Mouse (Mus musculus) heart, postnatal 25 days (tissue): ENCODE results near the gene Syngap1. TPM values are rescaled to one million over a fixed set of nuclear protein-coding genes. Genes with fewer than 3 reads are reported as not detected.
"Not testable (repeated sequence)": the region's sequence is repeated elsewhere in the genome, so short reads cannot be mapped to it uniquely, and the experiment has no call there.

Experiments
- DNase-seq: peaks from one replicate; pipeline ENCODE4 v3.0.0; 2022; ENCODE audit warnings: low spot score
- intact Hi-C: fragments of 180-260 bp; cut with DNase I; formaldehyde crosslinking; loops from one replicate; pipeline ENCODE4 v1.15.1; 2025
- total RNA-seq, 2 experiments: library from RNA; stranded (reverse); gene quantifications; 2 replicates each; pipeline ENCODE4 v1.2.3; 2021

Gene Syngap1
- total RNA-seq, 2 experiments from 2014 or later: 5.3 to 5.5 TPM

DNA sequence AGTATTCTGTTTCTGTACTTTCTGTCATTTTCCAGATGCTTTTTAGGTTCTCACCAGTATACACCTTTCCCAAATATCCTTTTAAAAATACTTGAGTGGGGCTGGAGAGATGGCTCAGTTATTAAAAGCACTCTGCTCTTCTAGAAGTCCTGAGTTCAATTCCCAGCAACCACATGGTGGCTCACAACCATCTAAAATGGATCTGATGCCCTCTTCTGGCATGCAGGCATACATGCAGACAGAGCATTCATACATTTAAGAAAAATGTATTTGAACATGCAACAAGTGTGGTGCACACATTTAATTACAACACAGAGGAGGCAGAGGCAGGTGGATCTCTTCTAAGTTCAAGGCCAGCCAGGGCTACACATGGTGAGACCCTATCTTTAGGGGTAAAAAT, 34.4 kb downstream of the Syngap1 start:
- no peak for DNase-seq
- intact Hi-C loops: loop anchor here (10.0 kb wide), 1 partner anchor 61 kb away; the partner anchor contains the start of gene Kifc5b

DNA sequence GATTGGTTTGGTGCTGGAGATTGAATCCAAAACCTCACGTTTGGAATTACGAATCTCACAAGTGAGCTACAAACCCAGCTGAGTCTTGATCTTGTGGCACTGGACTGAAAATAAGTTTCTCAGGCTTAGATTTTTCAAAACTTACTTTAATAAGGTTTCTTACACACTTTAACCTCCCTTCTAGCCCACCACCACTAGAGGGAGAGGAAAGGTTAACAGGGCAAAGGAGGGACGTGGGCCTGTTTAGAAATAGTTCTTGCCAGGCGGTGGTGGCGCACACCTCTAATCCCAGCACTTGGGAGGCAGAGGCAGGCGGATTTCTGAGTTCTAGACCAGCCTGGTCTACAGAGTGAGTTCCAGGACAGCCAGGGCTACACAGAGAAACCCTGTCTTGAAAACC, 36.3 kb downstream of the Syngap1 start:
- DNase-seq: not testable (repeated sequence)

DNA sequence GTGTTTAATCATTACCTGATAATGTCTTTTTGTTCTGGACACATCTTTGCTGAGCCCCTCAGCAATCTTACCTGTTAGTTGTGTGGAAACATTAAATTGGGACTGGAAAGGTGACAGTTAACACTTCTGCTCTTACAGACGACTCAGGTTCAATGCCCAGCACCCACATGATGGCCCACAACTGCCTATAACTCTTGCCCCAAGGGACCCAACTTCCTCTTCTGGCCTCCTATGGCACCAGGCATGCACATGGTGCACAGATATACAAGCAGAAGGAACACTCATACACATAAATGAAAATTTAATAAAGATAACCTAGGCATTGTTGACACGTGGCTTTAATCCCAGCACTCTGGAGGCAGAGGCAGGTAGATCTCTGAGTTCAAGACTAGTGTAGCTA, 38.4 kb downstream of the Syngap1 start:
- intact Hi-C loops: loop anchor here (10.0 kb wide), 1 partner anchor 65 kb away; the partner anchor contains the start of gene Kifc5b
- DNase-seq: no peak

More for the DNA sequence above, 36.3 kb downstream of the Syngap1 start:
- intact Hi-C loops: loop anchor here (10.0 kb wide), 1 partner anchor 63 kb away; the partner anchor contains the start of gene Kifc5b

DNA sequence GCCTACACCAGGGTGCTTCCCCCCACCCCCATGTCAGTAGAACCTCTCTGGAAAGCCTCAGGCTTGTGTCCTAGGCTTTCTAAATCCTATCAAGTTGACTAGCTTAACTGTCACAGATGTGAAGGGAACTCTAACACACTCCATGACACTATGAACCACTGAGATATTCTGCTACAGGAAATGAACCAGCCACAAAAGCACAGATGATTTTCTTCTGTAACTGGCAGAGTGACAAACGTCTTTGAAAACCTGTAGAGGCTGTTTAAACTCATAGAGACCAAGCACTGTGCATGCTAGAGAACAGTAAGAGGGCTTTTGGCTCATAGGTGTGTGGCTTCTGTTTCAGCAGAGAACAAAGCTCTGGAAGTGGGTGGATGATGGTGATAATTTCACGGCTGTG, 40.0 kb downstream of the Syngap1 start:
- DNase-seq: no peak
- intact Hi-C loops: no loop called here

DNA sequence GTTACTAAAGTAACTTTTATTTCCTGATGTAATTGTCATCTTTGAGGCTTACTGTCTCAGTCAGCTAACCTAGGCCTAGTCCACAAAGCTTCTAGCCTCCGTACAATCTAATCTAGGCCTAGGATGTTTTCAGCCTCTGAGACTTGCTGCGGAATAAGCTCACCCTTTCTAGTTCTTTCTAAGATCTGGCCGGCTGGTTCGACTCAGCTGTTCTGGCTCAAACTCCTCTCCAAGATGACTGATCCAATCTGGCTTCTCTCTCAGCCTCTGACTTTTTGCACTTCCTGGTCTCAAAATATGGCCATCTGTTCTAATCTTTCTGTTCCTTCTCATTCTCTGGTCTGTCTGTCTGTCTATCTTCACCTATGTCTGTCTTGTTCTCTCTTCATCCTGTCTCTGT, 42.3 kb downstream of the Syngap1 start:
- DNase-seq: no peak
- intact Hi-C loops: no loop called here

DNA sequence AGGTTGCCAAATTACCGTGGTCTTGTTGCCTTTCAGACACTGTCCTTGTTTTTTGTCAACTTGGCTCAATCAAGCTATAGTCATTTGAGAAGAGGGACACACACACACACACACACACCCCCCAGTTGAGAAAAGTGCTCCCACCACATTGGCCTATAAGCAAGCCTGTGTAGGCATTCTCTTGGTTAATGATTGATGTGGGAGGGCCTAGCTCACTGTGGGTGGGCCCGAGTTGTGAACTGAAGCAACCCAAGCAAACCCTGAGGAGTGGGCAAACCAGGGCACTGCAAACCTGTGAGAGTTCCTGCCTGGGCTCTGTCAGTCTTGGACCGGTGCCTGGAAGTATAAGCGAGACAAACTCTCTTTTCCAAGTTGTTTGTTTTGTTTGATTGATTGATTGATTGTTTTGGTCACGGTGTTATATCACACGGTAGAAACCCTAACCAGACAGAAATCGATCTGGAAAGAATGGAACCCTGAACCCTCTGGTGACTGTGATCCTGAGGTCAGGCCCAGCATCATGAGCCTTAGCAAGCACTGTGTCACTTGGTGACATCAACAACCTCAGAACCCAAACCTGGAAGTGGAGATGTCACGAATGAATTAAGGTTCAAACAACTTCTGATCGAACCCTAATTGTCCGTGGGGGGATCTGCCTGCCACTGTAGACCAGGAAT, 44.6 kb downstream of the Syngap1 start:
- intact Hi-C loops: no loop called here
- DNase-seq: no peak

DNA sequence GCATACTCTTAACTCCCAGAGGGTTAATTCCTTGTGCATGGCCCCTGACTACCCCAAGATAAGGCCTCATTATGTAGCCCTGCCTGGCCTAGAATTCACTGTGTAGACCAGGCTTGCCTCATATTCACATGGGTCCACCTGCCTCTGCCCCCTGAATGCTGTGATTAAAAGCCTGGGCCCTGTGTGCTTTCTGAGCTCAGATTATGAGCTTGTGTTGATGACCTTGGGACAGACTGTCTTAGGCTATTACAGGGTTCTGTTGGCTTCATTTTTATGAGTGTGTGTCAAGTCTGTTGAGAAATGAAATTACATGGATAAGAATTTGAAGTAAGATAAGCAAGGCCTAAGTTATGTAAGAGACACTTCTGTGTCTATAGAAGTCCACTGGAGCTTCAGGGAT, 49.5 kb downstream of the Syngap1 start:
- intact Hi-C loops: no loop called here
- DNase-seq: no peak

DNA sequence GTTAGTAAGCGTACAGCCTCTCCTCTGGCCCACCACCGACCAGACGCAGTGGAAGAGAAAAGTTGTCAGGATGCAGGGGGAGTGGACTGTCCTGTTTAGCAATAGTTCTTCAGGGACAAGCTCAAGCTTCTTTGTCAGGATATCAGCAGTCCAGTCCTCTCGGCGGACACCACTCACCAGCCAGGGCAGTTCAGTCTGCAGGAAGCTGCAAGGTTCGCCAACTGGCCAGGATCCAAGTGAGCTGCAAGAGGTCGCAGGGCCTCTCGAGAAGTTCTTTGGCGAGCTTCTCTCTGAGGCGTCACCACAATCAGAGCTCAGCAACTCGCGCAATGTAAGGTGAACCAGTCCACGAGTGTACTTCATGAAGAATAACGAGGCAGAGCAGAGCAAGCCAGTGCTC, 53.4 kb downstream of the Syngap1 start:
- intact Hi-C loops: no loop called here
- peak; percentile 53 for DNase-seq

DNA sequence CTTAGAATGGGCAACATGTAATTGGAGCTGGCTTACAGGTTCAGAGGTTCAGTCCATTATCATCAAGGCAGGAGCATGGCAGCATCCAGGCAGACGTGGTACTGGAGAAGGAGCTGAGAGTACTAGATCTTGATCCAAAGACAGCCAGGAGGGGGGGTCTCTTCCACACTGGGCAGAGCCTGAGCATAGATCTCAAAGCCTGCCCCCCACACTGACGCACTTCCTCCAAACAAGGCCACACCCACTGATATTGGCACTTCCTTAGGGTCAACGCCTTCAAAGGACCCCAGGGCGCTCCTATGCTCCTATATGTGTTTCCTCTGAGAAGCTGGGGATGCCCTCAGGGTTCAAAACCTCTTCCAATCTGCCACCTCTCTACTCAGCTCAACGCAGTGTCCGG, 54.0 kb downstream of the Syngap1 start:
- no peak for DNase-seq
- intact Hi-C loops: no loop called here

DNA sequence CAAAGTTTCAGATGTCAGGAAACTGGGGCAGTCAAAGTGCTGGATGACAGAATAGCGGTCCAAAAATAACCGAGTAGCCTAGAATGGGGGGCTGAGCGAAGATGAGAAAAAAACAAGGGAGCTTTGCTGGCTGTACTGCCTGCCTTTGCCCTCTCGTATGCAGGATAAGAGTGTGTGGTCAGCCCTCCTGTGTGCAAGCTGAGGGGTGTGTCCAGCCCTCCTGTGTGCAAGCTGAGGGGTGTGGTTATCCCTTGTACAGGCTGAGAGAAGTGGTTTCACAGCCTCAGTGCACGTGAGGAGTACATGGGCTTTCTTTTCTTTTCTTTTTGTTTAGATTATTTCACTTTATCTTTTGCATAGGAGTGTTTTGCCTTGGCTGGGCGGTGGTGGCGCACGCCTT, 54.5 kb downstream of the Syngap1 start:
- no peak for DNase-seq
- intact Hi-C loops: no loop called here

DNA sequence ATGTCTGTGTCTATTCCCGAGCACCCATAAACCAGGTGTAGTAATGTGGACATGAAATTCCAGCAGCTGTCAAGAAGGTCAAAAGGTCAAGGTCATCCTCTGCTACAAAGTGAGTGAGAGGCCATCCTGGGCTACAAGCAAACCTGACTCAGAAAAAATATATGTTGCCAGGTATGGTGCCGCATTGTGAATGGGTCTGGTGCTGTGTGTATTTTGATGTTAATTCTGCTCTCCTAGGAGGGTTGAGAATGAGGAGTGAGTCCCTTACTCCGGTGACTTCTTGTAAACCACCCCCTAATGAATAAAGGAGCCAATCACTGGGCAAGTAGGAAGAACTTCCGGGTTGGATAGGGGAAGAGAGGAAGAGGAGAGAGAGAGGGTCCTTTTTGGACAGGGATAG, 56.6 kb downstream of the Syngap1 start:
- DNase-seq: no peak
- intact Hi-C loops: no loop called here

DNA sequence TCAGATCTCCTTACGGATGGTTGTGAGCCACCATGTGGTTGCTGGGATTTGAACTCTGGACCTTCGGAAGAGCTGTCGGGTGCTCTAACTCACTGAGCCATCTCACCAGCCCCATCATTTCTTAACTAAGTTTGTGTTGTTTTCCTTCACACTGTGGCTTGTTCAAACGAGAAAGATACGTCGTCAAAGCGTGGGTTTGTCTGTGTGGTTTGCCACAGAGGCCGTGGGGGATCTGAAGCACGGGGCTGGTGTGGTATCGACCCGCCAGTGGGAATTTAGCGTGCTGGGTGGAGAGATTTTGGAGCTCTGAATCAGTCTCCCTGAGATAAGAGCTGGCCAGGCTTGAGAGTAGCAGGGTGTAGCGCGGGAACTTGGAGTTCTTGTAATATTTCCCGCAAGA, 57.2 kb downstream of the Syngap1 start:
- DNase-seq: no peak
- intact Hi-C loops: no loop called here

DNA sequence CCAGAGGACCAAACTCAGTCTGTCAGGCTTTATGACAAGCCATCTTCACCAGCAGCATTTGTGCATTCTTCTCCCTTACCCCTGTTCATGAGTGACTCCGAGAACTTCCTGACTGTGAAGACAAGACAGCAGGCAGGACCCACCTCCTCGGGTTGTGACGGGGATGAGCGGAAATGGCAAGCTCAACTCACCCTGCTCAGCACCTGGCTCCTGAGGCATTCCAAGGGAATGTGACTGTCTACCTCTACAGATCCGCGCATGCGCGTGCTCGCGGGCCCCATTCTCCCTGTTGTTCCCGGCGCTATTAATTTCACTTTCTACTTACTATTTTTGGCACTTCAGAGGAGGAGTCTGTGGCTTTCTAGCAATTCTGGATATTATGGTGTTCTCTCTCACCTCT, 58.9 kb downstream of the Syngap1 start:
- intact Hi-C loops: no loop called here
- DNase-seq: no peak

DNA sequence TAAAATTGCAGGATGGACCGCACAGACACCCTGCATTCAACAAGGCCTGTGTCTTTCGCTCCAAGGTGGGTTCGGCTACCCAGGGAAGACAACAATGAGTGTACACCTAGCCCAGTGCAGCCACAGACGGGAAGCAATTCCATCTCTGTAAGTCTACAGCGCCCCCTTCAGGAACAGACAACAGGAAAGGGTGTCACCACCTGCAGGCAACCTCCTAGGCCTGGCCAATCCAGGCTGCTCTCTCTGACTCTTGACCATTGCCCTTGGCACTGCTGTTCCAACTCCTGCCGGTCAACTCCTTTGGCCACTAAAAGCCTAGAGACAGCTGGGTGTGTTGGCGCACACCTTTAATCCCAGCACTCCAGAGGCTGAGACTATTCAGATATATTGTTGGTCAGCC, 60.1 kb downstream of the Syngap1 start:
- intact Hi-C loops: no loop called here
- DNase-seq: no peak

DNA sequence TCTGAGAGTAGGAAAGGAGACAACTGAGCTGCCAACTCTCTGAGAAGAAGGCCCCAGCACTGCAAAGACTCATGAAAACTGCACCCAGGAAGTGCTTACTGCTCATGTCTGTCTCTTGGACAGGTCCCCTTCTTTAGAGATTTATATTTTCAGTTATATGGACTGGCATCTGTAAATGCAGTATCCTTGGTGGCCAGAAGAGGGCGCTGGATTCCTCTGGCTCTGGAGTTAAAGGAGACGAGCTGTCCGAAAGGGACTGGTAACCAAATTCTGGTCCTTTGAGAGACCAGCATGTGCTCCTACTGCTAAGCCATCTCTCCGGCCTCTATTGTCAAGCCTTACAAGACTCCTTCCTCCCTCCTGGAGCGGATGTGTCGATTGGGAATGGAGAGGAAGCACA, 60.8 kb downstream of the Syngap1 start:
- no peak for DNase-seq
- intact Hi-C loops: no loop called here

DNA sequence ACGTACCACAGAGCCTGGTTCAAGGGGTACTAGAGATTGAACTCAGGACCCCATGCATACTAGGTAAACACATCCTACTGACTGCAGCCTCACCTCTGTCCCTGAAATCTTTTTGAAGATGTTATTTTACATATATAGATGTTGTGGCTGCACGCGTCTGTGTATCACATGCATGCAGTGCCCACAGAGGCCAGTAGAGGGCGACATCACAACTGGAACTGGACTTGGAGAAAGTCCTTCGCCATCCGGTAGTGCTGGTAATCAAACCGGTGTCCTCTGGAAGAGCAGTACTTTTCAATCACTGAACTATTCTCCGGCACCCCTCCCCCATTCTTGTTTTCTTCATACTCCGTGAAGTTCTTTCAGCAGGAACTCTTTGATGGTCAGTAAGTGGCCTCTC, 63.4 kb downstream of the Syngap1 start:
- intact Hi-C loops: no loop called here
- no peak for DNase-seq

DNA sequence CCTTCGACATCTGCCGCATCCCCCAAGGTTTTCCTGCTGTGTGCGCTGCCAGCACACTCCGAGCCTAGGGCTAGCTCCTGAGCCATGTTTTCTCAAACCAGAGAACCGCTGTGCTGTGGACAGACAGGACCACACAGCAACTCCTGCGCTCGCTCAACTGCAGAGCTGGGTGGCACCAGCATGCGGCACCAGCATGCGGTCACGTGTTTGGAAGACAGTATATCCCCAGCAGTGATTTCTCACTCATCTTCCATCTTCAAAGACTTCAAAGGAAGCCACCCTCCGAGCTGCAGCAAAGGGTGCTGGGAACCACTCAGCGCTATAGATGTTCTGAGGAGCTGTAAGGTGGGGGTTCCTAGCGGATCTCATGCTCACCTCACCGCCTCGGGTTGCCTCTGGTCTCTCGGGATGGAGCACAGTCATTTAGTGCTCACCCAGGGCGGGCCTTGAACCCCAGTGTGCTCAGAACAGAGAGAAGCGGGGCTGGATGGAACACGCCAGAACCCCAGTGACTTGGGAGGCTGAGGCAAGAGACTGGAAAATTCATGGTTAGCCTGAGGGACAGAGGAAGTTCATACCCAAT, 63.9 kb downstream of the Syngap1 start:
- intact Hi-C loops: no loop called here
- DNase-seq: no peak

DNA sequence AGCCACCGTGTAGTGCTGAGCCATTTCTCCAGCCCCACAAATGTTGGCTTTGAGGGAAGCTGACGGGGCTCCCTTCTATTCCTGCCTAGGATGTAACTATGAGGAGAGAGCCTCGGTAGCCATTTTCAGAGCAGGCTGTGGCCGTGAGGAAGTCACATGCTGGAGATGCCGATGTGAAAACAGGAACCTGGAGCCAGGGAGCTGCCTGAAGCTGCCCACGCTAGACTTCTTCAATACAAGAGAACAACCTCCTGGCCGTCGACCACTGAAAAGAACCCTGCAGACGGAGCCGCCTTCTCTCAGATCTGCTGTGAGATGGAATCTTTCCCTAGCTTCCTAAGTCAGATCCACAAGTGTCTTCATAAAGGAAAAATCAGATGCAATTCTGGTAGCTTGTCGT, 64.6 kb downstream of the Syngap1 start:
- intact Hi-C loops: no loop called here
- DNase-seq: no peak

DNA sequence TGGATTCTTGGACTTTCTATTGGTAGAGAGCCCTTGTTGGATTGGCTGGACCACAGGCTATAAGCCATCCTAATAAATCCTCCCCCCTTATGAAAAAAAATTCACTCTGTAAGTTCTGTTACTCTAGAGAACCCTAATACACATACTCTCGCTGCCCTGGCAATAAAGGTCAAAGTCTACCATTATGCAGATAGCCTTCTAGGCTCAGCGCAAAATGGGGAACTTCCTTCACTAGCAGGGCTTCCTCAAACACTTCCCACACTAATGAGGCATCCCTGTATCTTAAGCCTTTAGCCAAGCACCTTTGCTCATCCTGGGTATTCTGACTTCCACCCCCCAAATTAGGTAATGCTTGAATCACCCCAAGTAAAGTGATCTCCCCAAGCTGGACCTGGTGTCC, 67.2 kb downstream of the Syngap1 start:
- intact Hi-C loops: no loop called here
- no peak for DNase-seq

DNA sequence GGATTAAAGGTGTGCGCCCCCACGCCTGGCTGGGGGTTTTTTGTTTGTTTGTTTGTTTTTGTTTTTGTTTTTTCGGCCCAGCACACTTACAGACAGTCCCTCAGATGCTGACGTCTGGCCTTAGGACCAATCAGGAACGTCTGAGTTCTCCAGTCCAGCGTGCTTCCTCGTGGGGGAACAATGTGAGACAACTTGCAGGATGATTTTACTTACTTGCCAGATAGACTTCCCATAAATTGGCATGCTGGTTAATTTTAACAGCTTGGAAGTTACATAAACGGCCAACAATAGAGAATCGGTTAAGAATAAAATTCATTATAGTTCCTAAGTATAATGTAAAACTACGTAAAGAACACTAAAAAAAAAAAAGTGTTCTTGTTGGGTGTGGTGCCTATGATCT, 70.1 kb downstream of the Syngap1 start:
- no peak for DNase-seq

DNA sequence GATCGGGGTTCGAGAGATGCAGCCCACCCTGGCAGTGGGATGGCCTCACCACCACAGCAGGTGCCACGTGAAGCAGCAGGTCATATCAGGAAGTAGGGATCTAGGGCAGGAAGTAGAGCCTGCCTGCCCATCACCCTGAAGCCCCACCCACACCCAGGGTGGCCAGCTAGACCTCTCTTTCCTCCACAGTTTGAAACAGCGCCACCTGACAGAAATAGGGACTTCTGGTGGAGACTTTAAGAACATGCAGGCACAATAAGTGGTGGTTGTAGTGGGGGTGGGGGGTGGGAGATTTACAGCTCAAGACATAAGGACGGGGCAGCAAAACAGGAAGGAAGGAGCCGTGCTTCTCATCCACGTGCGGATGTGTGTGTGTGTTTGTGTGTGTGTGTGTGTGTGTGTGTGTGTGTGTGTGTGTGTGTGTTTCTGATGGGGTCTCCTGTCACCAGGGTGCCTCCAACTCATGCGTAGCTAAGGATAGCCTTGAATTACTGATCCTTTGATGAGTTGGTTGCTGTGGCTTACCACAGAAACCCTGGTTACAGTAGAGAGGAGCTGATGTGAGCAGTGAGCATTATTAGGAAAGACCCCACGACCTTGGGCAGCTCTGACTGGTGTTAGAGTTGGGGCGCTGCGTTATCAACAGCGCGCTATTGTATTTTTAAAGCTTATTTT, 71.1 kb downstream of the Syngap1 start:
- intact Hi-C loops: no loop called here
- no peak for DNase-seq

More for the DNA sequence above, 70.1 kb downstream of the Syngap1 start:
- intact Hi-C loops: no loop called here
